Mouse (Mus musculus) lung, postnatal 0 days (tissue): ENCODE data around the gene 4930519G04Rik.

Source experiments
- CTCF ChIP-seq: IDR thresholded peaks from 2 replicates; pipeline ENCODE4 v1.5.1; 2016; ENCODE audit warnings: antibody characterized with exemption, mild to moderate bottlenecking
- EP300 ChIP-seq: IDR thresholded peaks from 2 replicates; pipeline ENCODE4 v1.6.1; 2016; ENCODE audit warnings: antibody characterized with exemption, mild to moderate bottlenecking, control low read depth

- TF ChIP-seq EP300 (no peak), CTCF (no peak)
Observed at GRCm38 (mm10) chr5:114931626-114932025, 78.2 kb downstream of the 4930519G04Rik start.
